Mouse (Mus musculus) liver, embryonic 16.5 days (tissue): ENCODE measurements around the gene Gm13283. TPM values are rescaled to one million over a fixed set of nuclear protein-coding genes. Genes with fewer than 3 reads are reported as not detected.
A peak's percentile ranks its signal among the peaks of the same experiment; 100 is the strongest.
"Not testable (repeated sequence)": the region's sequence is repeated elsewhere in the genome, so short reads cannot be mapped to it uniquely, and the experiment has no call there.

Experiments used
- ATAC-seq: fragments of 200-750 bp; cut with Nextera tagmentation; 2 replicates; pipeline ENCODE4 v1.8.0; 2017; ENCODE audit warnings: low read depth, mild to moderate bottlenecking, moderate number of reproducible peaks, moderate library complexity
- H3K27ac ChIP-seq: fragments of 300-500 bp; sonication (generic); 2 replicates; pipeline ENCODE4 v1.5.1; 2014; ENCODE audit warnings: mild to moderate bottlenecking, low read length
- H3K27me3 ChIP-seq: fragments of 300-500 bp; sonication (generic); 2 replicates; pipeline ENCODE4 v1.6.1; 2014; ENCODE audit warnings: low read depth, low read length, mixed read lengths; ENCODE audit not compliant: control insufficient read depth, insufficient read depth
- H3K36me3 ChIP-seq: fragments of 300-500 bp; sonication (generic); 2 replicates; pipeline ENCODE4 v1.6.1; 2014; ENCODE audit warnings: mild to moderate bottlenecking; ENCODE audit not compliant: control insufficient read depth, insufficient read depth
- H3K4me1 ChIP-seq: fragments of 300-500 bp; sonication (generic); 2 replicates; pipeline ENCODE4 v1.6.1; 2014; ENCODE audit warnings: low read depth, low read length, mixed read lengths; ENCODE audit not compliant: control insufficient read depth
- H3K4me2 ChIP-seq: fragments of 300-500 bp; sonication (generic); 2 replicates; pipeline ENCODE4 v1.6.1; 2014; ENCODE audit warnings: low read depth, low read length, mixed read lengths
- H3K4me3 ChIP-seq: fragments of 300-500 bp; sonication (generic); 2 replicates; pipeline ENCODE4 v1.5.1; 2014; ENCODE audit warnings: low read depth, mild to moderate bottlenecking, low read length
- H3K9ac ChIP-seq: fragments of 300-500 bp; sonication (generic); 2 replicates; pipeline ENCODE4 v1.6.1; 2014; ENCODE audit warnings: low read depth, low read length
- H3K9me3 ChIP-seq: fragments of 300-500 bp; sonication (generic); replicated peaks from 2 replicates; pipeline ENCODE4 v1.6.1; 2016; ENCODE audit warnings: low read length; ENCODE audit not compliant: control insufficient read depth
- WGBS: fragments of 180-500 bp; shearing (Covaris S2); extraction: QIAGEN DNeasy Blood & Tissue Kit; methylation state at CpG from one replicate; pipeline ENCODE4 v1.1.7; 2014; ENCODE audit not compliant: insufficient replicate concordance; 5-methylcytosine and 5-hydroxymethylcytosine counted together
- polyA plus RNA-seq: library from polyadenylated mRNA; unstranded; fragments of >200 nt; fragmentation: Nextera tagmentation; extraction: Ambion mirVana; gene quantifications from 2 replicates; pipeline ENCODE4 v1.2.1, GENCODE M21; 2015

Gm13283 gene
- polyA plus RNA-seq, 1 experiment from 2014 or later: not detected

DNA sequence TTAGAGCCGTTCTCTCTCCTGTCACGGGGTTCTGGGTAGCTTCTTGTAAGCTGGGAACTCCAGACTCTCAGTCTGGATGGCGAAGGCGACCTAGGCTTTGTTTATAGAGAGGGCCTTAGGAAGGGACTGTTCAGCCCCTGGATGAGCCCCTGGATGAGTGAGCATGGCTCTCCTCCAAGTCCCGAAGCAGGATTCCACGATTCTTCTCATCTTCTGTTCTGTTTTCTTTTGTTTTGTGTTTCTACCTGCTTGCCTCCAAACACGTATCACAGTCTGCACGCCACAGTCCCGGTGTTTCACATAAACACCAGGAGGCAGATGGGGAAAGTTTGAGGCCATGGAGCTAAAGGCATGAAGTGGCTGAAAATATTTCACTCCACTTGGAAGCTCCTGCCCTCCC lies 1.2 kb upstream of the Gm13283 start:
- not testable (repeated sequence) for ATAC-seq, H3K9me3 ChIP-seq, H3K4me2 ChIP-seq, H3K4me1 ChIP-seq, H3K9ac ChIP-seq, H3K36me3 ChIP-seq, H3K4me3 ChIP-seq, H3K27me3 ChIP-seq, H3K27ac ChIP-seq
- 80% methylated on average over 7 of the region's 9 CpGs for WGBS

DNA sequence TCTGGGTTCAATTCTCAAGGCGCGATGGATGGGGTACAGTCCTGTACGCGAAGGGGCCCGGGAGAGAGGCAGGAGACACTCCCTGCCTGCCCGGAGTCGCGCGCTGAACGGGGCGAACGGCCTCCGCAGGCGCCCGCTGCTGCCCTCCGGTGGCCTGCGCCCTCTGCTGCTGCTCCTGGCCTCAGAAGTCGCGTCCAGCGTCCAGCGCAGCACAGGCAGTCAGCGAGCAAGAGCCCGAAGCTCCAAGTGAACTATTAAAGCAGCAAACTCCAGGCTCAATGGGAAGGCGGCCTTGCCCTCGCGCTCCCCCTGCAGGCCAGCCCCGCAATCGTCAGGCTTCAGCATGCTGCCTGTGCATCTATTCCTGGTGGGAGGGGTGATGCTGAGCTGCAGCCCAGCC lies 512 bp downstream of the Gm13283 start:
- H3K4me3 ChIP-seq: peak overlapping the region; percentile 24
- H3K9ac ChIP-seq, H3K4me1 ChIP-seq, ATAC-seq, H3K9me3 ChIP-seq, H3K36me3 ChIP-seq, H3K27me3 ChIP-seq, H3K27ac ChIP-seq: not testable (repeated sequence)
- peak overlapping the region; percentile 46 for H3K4me2 ChIP-seq
- WGBS: 0% methylated on average over 24 of the region's 28 CpGs

DNA sequence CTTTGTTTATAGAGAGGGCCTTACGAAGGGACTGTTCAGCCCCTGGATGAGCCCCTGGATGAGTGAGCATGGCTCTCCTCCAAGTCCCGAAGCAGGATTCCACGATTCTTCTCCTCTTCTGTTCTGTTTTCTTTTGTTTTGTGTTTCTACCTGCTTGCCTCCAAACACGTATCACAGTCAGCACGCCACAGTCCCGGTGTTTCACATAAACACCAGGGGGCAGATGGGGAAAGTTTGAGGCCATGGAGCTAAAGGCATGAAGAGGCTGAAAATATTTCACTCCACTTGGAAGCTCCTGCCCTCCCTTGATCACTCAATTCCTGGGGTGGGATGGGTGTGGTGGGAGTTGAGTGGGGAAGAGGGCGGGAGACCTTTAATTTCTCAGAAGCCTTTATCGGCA lies 1.9 kb downstream of the Gm13283 start:
- not testable (repeated sequence) for H3K9me3 ChIP-seq, ATAC-seq, H3K4me2 ChIP-seq, H3K9ac ChIP-seq, H3K27ac ChIP-seq, H3K4me1 ChIP-seq, H3K27me3 ChIP-seq, H3K36me3 ChIP-seq, H3K4me3 ChIP-seq
- WGBS: 55% methylated on average over 6 of the region's 8 CpGs

DNA sequence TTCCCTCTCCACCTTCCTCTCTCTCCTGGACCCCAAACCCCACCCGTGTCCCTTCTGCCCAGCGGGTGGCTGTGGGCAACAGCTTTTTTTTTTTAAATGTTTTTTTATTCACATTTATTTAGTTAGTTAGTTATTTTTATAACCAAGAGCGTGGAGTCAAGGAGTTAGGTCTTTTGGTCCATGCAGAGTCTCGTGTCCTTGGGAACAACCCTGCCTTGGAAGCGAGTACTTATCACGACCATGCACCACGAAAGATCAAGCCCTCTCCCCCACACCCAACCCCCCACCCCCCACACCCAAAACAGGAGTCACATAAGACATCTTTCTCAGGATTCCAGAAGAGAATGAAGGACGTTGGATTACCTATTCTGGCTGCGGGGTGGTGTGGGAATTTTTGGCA lies 2.4 kb downstream of the Gm13283 start:
- not testable (repeated sequence) for H3K27me3 ChIP-seq, H3K4me3 ChIP-seq, H3K9me3 ChIP-seq, ATAC-seq, H3K36me3 ChIP-seq, H3K4me1 ChIP-seq, H3K27ac ChIP-seq, H3K9ac ChIP-seq
- peak overlapping the region; percentile 42; the same call in 1 of the 2 replicates for H3K4me2 ChIP-seq
- WGBS: 40% methylated on average over 8 of the region's 9 CpGs

DNA sequence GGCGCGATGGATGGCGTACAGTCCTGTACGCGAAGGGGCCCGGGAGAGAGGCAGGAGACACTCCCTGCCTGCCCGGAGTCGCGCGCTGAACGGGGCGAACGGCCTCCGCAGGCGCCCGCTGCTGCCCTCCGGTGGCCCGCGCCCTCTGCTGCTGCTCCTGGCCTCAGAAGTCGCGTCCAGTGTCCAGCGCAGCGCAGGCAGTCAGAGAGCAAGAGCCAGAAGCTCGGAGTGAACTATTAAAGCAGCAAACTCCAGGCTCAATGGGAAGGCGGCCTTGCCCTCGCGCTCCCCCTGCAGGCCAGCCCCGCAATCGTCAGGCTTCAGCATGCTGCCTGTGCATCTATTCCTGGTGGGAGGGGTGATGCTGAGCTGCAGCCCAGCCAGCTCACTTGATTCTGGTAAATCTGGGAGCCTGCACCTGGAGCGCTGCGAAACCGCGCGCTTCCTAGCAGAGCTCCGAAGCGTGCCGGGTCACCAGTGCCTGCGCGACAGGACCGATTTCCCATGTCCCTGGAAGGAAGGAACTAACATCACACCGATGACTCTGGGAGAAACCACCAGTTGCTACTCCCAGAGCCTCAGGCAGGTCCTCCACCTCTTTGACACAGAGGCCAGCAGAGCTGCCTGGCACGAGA lies 3.6 kb downstream of the Gm13283 start:
- 3% methylated on average over 27 of the region's 42 CpGs for WGBS
- H3K9me3 ChIP-seq, H3K36me3 ChIP-seq, H3K27ac ChIP-seq, ATAC-seq, H3K4me1 ChIP-seq, H3K27me3 ChIP-seq, H3K9ac ChIP-seq: not testable (repeated sequence)
- H3K4me2 ChIP-seq: peak overlapping the region; percentile 52
- H3K4me3 ChIP-seq: peak overlapping the region; percentile 45; the same call in 1 of the 2 replicates

DNA sequence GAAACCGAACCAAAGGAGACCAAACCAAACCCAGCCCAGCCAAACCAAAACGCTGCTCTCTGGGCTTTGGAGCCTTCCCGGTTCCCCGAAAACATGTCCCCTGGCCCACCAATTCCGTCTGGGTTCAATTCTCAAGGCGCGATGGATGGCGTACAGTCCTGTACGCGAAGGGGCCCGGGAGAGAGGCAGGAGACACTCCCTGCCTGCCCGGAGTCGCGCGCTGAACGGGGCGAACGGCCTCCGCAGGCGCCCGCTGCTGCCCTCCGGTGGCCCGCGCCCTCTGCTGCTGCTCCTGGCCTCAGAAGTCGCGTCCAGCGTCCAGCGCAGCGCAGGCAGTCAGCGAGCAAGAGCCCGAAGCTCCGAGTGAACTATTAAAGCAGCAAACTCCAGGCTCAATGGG lies 13.6 kb downstream of the Gm13283 start, which contains the start of gene Gm13290:
Gene Gm13290 (plus strand): TSS at position 301 of the 400 bp plus-strand sequence.
- no CpG with 5 or more reads among the region's 32 CpGs for WGBS
- not testable (repeated sequence) for H3K27me3 ChIP-seq, ATAC-seq, H3K27ac ChIP-seq, H3K9me3 ChIP-seq, H3K9ac ChIP-seq, H3K4me1 ChIP-seq, H3K36me3 ChIP-seq, H3K4me3 ChIP-seq, H3K4me2 ChIP-seq

DNA sequence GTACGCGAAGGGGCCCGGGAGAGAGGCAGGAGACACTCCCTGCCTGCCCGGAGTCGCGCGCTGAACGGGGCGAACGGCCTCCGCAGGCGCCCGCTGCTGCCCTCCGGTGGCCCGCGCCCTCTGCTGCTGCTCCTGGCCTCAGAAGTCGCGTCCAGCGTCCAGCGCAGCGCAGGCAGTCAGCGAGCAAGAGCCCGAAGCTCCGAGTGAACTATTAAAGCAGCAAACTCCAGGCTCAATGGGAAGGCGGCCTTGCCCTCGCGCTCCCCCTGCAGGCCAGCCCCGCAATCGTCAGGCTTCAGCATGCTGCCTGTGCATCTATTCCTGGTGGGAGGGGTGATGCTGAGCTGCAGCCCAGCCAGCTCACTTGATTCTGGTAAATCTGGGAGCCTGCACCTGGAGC lies 16.7 kb downstream of the Gm13283 start, which contains the start of gene Gm13289:
Gene Gm13289 (plus strand): TSS at position 301 of the 400 bp plus-strand sequence.
- not testable (repeated sequence) for H3K4me2 ChIP-seq, ATAC-seq, H3K36me3 ChIP-seq, H3K9me3 ChIP-seq, H3K27me3 ChIP-seq, H3K27ac ChIP-seq, H3K4me1 ChIP-seq, H3K9ac ChIP-seq, H3K4me3 ChIP-seq
- WGBS: no CpG with 5 or more reads among the region's 29 CpGs

DNA sequence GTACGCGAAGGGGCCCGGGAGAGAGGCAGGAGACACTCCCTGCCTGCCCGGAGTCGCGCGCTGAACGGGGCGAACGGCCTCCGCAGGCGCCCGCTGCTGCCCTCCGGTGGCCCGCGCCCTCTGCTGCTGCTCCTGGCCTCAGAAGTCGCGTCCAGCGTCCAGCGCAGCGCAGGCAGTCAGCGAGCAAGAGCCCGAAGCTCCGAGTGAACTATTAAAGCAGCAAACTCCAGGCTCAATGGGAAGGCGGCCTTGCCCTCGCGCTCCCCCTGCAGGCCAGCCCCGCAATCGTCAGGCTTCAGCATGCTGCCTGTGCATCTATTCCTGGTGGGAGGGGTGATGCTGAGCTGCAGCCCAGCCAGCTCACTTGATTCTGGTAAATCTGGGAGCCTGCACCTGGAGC lies 19.6 kb downstream of the Gm13283 start, which contains the start of gene Gm13272:
Gene Gm13272 (plus strand): TSS at position 301 of the 400 bp plus-strand sequence.
- WGBS: no CpG with 5 or more reads among the region's 29 CpGs
- not testable (repeated sequence) for H3K4me3 ChIP-seq, H3K27me3 ChIP-seq, H3K36me3 ChIP-seq, H3K4me2 ChIP-seq, ATAC-seq, H3K9ac ChIP-seq, H3K4me1 ChIP-seq, H3K9me3 ChIP-seq, H3K27ac ChIP-seq

DNA sequence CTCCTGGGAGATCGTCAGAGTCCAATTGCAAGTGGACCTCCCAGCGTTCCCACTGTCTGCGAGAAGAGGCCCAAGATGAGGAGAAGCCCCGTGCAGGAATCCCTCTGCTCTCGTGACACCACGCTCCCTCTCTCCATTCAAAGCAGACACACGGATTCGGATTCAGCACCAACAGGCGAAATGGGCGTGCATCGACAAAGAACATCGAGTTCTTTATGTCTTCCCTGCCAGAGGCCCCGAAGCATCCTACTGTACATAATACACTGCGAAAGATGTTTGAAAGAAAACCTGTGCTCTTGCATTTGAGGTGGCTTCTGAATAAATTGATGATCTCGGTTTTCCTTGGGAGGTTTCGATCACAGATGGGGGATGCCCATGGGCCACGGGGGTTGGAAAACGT lies 20.4 kb downstream of the Gm13283 start:
- ATAC-seq, H3K4me2 ChIP-seq, H3K27me3 ChIP-seq, H3K4me1 ChIP-seq, H3K9me3 ChIP-seq, H3K9ac ChIP-seq, H3K36me3 ChIP-seq, H3K27ac ChIP-seq, H3K4me3 ChIP-seq: not testable (repeated sequence)
- 50% methylated on average over 13 of the region's 18 CpGs for WGBS
